Mouse (Mus musculus): Measurements from ENCODE around the gene Slc27a5. TPM values are rescaled to one million over a fixed set of nuclear protein-coding genes. Genes with fewer than 3 reads are reported as not detected.

The Slc27a5 gene
- total and polyA plus RNA-seq, 2 experiments from 2014 or later = not detected

- Histone ChIP-seq H3K4me3 (ENCODE audit: low read depth, low read length) (no peak overlapping the region), H3K36me3 (replicated peaks; ENCODE audit: control insufficient read depth, insufficient read depth, low read length) (no peaks in the 10 kb centered on the region), H3K9me3 (replicated peaks; ENCODE audit: control insufficient read depth, low read length) (no peaks in the 10 kb centered on the region), H3K9ac (replicated peaks; ENCODE audit: low read depth, low read length) (no peak overlapping the region), H3K27me3 (ENCODE audit: control insufficient read depth, insufficient read depth, low read length) (no peaks in the 10 kb centered on the region), H3K4me2 (ENCODE audit: low read depth, low read length) (no peak overlapping the region), H3K4me1 (ENCODE audit: control insufficient read depth, insufficient read depth) (no peaks in the 10 kb centered on the region), H3K27ac (ENCODE audit: low read depth) (no peak overlapping the region)
- TF ChIP-seq CTCF (IDR thresholded peaks at IDR 0.05; ENCODE audit: low read depth) = peak; percentile 34
- TF ChIP-seq EP300 (IDR thresholded peaks at IDR 0.05; ENCODE audit: low read depth) = no peak
- DNase-seq (ENCODE audit: low spot score) = no peak
- WGBS = 5% methylated on average over 3 of the region's 3 CpGs
- no peak for ATAC-seq (ENCODE audit: insufficient read depth, low read depth)
These were observed 5.8 kb downstream of the Slc27a5 start for GRCm38 (mm10) chr7:12992222-12992621.

- Histone ChIP-seq H3K27ac (ENCODE audit: low read depth) (no peak overlapping the region), H3K36me3 (replicated peaks; ENCODE audit: control insufficient read depth, insufficient read depth, low read length) (no peaks in the 10 kb centered on the region), H3K4me3 (ENCODE audit: low read depth, low read length) (no peak overlapping the region), H3K4me2 (ENCODE audit: low read depth, low read length) (no peak overlapping the region), H3K9me3 (replicated peaks; ENCODE audit: control insufficient read depth, low read length) (no peaks in the 10 kb centered on the region), H3K9ac (replicated peaks; ENCODE audit: low read depth, low read length) (no peak overlapping the region), H3K27me3 (ENCODE audit: control insufficient read depth, insufficient read depth, low read length) (no peaks in the 10 kb centered on the region), H3K4me1 (ENCODE audit: control insufficient read depth, insufficient read depth) (no peaks in the 10 kb centered on the region)
- DNase-seq (ENCODE audit: low spot score) (no peak), ATAC-seq (ENCODE audit: insufficient read depth, low read depth) (no peak)
- WGBS = 73% methylated on average over 8 of the region's 8 CpGs
- no peak for TF ChIP-seq EP300 (IDR thresholded peaks at IDR 0.05; ENCODE audit: low read depth)
- no peak for TF ChIP-seq CTCF (IDR thresholded peaks at IDR 0.05; ENCODE audit: low read depth)
These were observed 10.4 kb downstream of the Slc27a5 start for GRCm38 (mm10) chr7:12987409-12988189.

GRCm38 (mm10) chr7:12986906-12987305 lies 11.1 kb downstream of the Slc27a5 start:
- Histone ChIP-seq H3K9ac (replicated peaks; ENCODE audit: low read depth, low read length) (no peak overlapping the region), H3K4me3 (ENCODE audit: low read depth, low read length) (no peak overlapping the region), H3K4me2 (ENCODE audit: low read depth, low read length) (no peak overlapping the region), H3K9me3 (replicated peaks; ENCODE audit: control insufficient read depth, low read length) (no peaks in the 10 kb centered on the region), H3K27ac (ENCODE audit: low read depth) (no peak overlapping the region), H3K36me3 (replicated peaks; ENCODE audit: control insufficient read depth, insufficient read depth, low read length) (0 out of 2 replicates have a peak, but pooled peaks cover 5% of the 10 kb centered on the region), H3K27me3 (ENCODE audit: control insufficient read depth, insufficient read depth, low read length) (no peaks in the 10 kb centered on the region), H3K4me1 (ENCODE audit: control insufficient read depth, insufficient read depth) (no peaks in the 10 kb centered on the region)
- TF ChIP-seq EP300 (IDR thresholded peaks at IDR 0.05; ENCODE audit: low read depth) (no peak), CTCF (IDR thresholded peaks at IDR 0.05; ENCODE audit: low read depth) (no peak)
- DNase-seq (ENCODE audit: low spot score) (no peak), ATAC-seq (ENCODE audit: insufficient read depth, low read depth) (no peak)
- WGBS = 74% methylated on average over 8 of the region's 8 CpGs

GRCm38 (mm10) chr7:12985724-12986123 lies 12.3 kb downstream of the Slc27a5 start:
- ATAC-seq (ENCODE audit: insufficient read depth, low read depth) = no peak
- no peak for DNase-seq (ENCODE audit: low spot score)
- TF ChIP-seq CTCF (IDR thresholded peaks at IDR 0.05; ENCODE audit: low read depth) = no peak
- TF ChIP-seq EP300 (IDR thresholded peaks at IDR 0.05; ENCODE audit: low read depth) = no peak

GRCm38 (mm10) chr7:12980291-12980690 lies 17.7 kb downstream of the Slc27a5 start:
- no peak overlapping the region for H3K4me2 ChIP-seq (ENCODE audit: low read depth, low read length)
- 82% methylated on average over 7 of the region's 7 CpGs for WGBS
- DNase-seq (ENCODE audit: low spot score) = no peak
- no peak for ATAC-seq (ENCODE audit: insufficient read depth, low read depth)
- H3K4me3 ChIP-seq (ENCODE audit: low read depth, low read length) = no peak overlapping the region
- no peak overlapping the region for H3K27ac ChIP-seq (ENCODE audit: low read depth)
- 0 out of 2 replicates have a peak, but pooled peaks cover 5% of the 10 kb centered on the region for H3K36me3 ChIP-seq (replicated peaks; ENCODE audit: control insufficient read depth, insufficient read depth, low read length)
- no peaks in the 10 kb centered on the region for H3K9me3 ChIP-seq (replicated peaks; ENCODE audit: control insufficient read depth, low read length)
- TF ChIP-seq EP300 (IDR thresholded peaks at IDR 0.05; ENCODE audit: low read depth) (no peak), CTCF (IDR thresholded peaks at IDR 0.05; ENCODE audit: low read depth) (no peak)
- no peak overlapping the region for H3K9ac ChIP-seq (replicated peaks; ENCODE audit: low read depth, low read length)
- H3K4me1 ChIP-seq (ENCODE audit: control insufficient read depth, insufficient read depth) = peaks cover 11% of the 10 kb centered on the region
- H3K27me3 ChIP-seq (ENCODE audit: control insufficient read depth, insufficient read depth, low read length) = no peaks in the 10 kb centered on the region

More at GRCm38 (mm10) chr7:12985724-12986123, 12.3 kb downstream of the Slc27a5 start:
- Histone ChIP-seq H3K4me3 (ENCODE audit: low read depth, low read length) (no peak overlapping the region), H3K27me3 (ENCODE audit: control insufficient read depth, insufficient read depth, low read length) (no peaks in the 10 kb centered on the region), H3K36me3 (replicated peaks; ENCODE audit: control insufficient read depth, insufficient read depth, low read length) (0 out of 2 replicates have a peak, but pooled peaks cover 5% of the 10 kb centered on the region), H3K4me2 (ENCODE audit: low read depth, low read length) (no peak overlapping the region), H3K9ac (replicated peaks; ENCODE audit: low read depth, low read length) (no peak overlapping the region), H3K9me3 (replicated peaks; ENCODE audit: control insufficient read depth, low read length) (no peaks in the 10 kb centered on the region), H3K27ac (ENCODE audit: low read depth) (no peak overlapping the region), H3K4me1 (ENCODE audit: control insufficient read depth, insufficient read depth) (no peaks in the 10 kb centered on the region)
- WGBS = 78% methylated on average over 1 of the region's 1 CpGs

Measured in heart, postnatal 0 days (tissue).